Mouse (Mus musculus) testis, adult 2 months (tissue): ENCODE measurements at regions not wholly inside any gene's neighbourhood (a gene's known extent, or its start where the extent isn't known, plus 50 kb on each side); places are given as distances from the start of the nearest gene placed in this dataset.

Experiments used
- CTCF ChIP-seq: fragments of 200-500 bp; IDR thresholded peaks from 2 replicates; pipeline ENCODE4 v1.5.1; 2012; ENCODE audit warnings: low read depth, mild to moderate bottlenecking, inconsistent platforms, low read length, moderate library complexity; ENCODE audit not compliant: control insufficient read depth, insufficient read depth, insufficient replicate concordance
- POLR2A ChIP-seq: fragments of 200-500 bp; IDR thresholded peaks from 2 replicates; pipeline ENCODE4 v1.6.1; 2012; ENCODE audit warnings: low read depth, mild to moderate bottlenecking, inconsistent platforms, low read length, moderate library complexity; ENCODE audit not compliant: control insufficient read depth

- TF ChIP-seq POLR2A (no peak), CTCF (no peak)
Measured at GRCm38 (mm10) chr3:34726955-34727354, 76.8 kb downstream of the Sox2 start.
